Mouse (Mus musculus): ENCODE results near the gene Nrap.

DNA sequence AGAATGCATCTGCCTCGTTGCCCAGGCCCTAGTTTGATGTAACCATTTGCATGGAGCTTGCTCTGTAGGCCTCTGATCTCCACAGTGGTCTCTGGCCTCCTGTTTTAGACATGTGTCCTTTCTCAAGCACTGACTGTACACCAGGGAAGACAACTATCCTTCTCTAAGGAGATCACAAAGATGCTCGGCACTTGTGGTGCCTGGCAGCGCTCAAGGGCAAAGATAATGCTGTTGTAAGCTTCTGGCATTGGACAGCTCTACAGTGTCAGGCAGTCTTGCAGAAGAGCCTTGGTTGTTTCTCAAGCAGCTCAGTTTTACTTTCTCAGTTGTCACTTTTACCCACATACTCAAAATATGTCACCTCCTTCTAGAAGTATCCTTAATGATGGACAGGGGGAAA lies 73.3 kb downstream of the Nrap start:
- TF ChIP-seq POLR2A (IDR thresholded peaks at IDR 0.05; ENCODE audit: control insufficient read depth, low read depth, low read length) (no peak), CTCF (IDR thresholded peaks at IDR 0.05; ENCODE audit: control insufficient read depth, insufficient read depth, insufficient replicate concordance, low read depth, low read length) (no peak)

Data from testis, adult 2 months (tissue).